Mouse (Mus musculus): Measurements from ENCODE around the gene Slc16a10.
"Not testable (repeated sequence)": the region's sequence is repeated elsewhere in the genome, so short reads cannot be mapped to it uniquely, and the experiment has no call there.

Slc16a10 gene

GRCm38 (mm10) chr10:40032897-40033296 lies 109.2 kb downstream of the Slc16a10 start:
- CTCF ChIA-PET = no interaction called here

GRCm38 (mm10) chr10:40030716-40031115 lies 111.3 kb downstream of the Slc16a10 start:
- CTCF ChIA-PET = no interaction called here

GRCm38 (mm10) chr10:40029610-40030009 lies 112.4 kb downstream of the Slc16a10 start:
- CTCF ChIA-PET = no interaction called here

GRCm38 (mm10) chr10:40028091-40028490 lies 114.0 kb downstream of the Slc16a10 start:
- CTCF ChIA-PET = interaction anchor here (0.7 kb wide), 2 partner anchors 218 to 1001 kb away, joined by 10 to 11 read pairs; no protein-coding TSS in a partner anchor

GRCm38 (mm10) chr10:40026546-40026945 lies 115.5 kb downstream of the Slc16a10 start:
- CTCF ChIA-PET = no interaction called here

GRCm38 (mm10) chr10:40025560-40025959 lies 116.5 kb downstream of the Slc16a10 start:
- CTCF ChIA-PET = no interaction called here

GRCm38 (mm10) chr10:40024554-40025428 lies 117.3 kb downstream of the Slc16a10 start, which contains the start of gene Mfsd4b1:
TSS of gene Mfsd4b1 (minus strand) at chr10:40025268.
- CTCF ChIA-PET = interaction anchor here (0.6 kb wide), 1 partner anchor 632 kb away, joined by 3 read pairs; no protein-coding TSS in a partner anchor

- CTCF ChIA-PET = no interaction called here
Observed at GRCm38 (mm10) chr10:40020401-40020800, 121.7 kb downstream of the Slc16a10 start.

- CTCF ChIA-PET = no interaction called here
Observed at GRCm38 (mm10) chr10:40019492-40019891, 122.6 kb downstream of the Slc16a10 start.

GRCm38 (mm10) chr10:40018261-40018860 lies 123.7 kb downstream of the Slc16a10 start:
- CTCF ChIA-PET = no interaction called here

- CTCF ChIA-PET = interaction anchor here (0.5 kb wide), 1 partner anchor 202 kb away, joined by 7 read pairs; no protein-coding TSS in a partner anchor
Observed at GRCm38 (mm10) chr10:40009591-40009990, 132.5 kb downstream of the Slc16a10 start.

GRCm38 (mm10) chr10:40008847-40009246 lies 133.2 kb downstream of the Slc16a10 start:
- CTCF ChIA-PET = not testable (repeated sequence)

GRCm38 (mm10) chr10:40007953-40008352 lies 134.1 kb downstream of the Slc16a10 start:
- CTCF ChIA-PET = no interaction called here

GRCm38 (mm10) chr10:40006963-40007362 lies 135.1 kb downstream of the Slc16a10 start:
- CTCF ChIA-PET = no interaction called here

- CTCF ChIA-PET = no interaction called here
Observed at GRCm38 (mm10) chr10:40000746-40001145, 141.3 kb downstream of the Slc16a10 start.

GRCm38 (mm10) chr10:39991155-39991554 lies 150.9 kb downstream of the Slc16a10 start:
- CTCF ChIA-PET = no interaction called here

- CTCF ChIA-PET = no interaction called here
Observed at GRCm38 (mm10) chr10:39986466-39986865, 155.6 kb downstream of the Slc16a10 start, which contains the start of gene Mfsd4b5. TSS of gene Mfsd4b5 (minus strand) at chr10:39986646.
